Mouse (Mus musculus) neural tube, embryonic 12.5 days (tissue): Measurements from ENCODE around the gene Tmprss12. TPM values are rescaled to one million over a fixed set of nuclear protein-coding genes. Genes with fewer than 3 reads are reported as not detected.
"Not testable (repeated sequence)": the region's sequence is repeated elsewhere in the genome, so short reads cannot be mapped to it uniquely, and the experiment has no call there.

Experiments used
- ATAC-seq: fragments of 200-750 bp; cut with Nextera tagmentation; 2 replicates; pipeline ENCODE4 v1.8.0; 2017; ENCODE audit warnings: low read depth, mild to moderate bottlenecking, moderate TSS enrichment, moderate library complexity; ENCODE audit not compliant: low FRiP score
- H3K27ac ChIP-seq: fragments of 300-500 bp; sonication (generic); 2 replicates; pipeline ENCODE4 v1.5.1; 2016
- H3K27me3 ChIP-seq: fragments of 300-500 bp; sonication (generic); replicated peaks from 2 replicates; pipeline ENCODE4 v1.6.1; 2016; ENCODE audit warnings: mild to moderate bottlenecking
- H3K36me3 ChIP-seq: fragments of 300-500 bp; sonication (generic); 2 replicates; pipeline ENCODE4 v1.6.1; 2016; ENCODE audit warnings: mild to moderate bottlenecking
- H3K4me1 ChIP-seq: fragments of 300-500 bp; sonication (generic); 2 replicates; pipeline ENCODE4 v1.6.1; 2016
- H3K4me2 ChIP-seq: fragments of 300-500 bp; sonication (generic); replicated peaks from 2 replicates; pipeline ENCODE4 v1.6.1; 2016; ENCODE audit warnings: mild to moderate bottlenecking
- H3K4me3 ChIP-seq: fragments of 300-500 bp; sonication (generic); 2 replicates; pipeline ENCODE4 v1.5.1; 2016
- H3K9ac ChIP-seq: fragments of 300-500 bp; sonication (generic); 2 replicates; pipeline ENCODE4 v1.6.1; 2016; ENCODE audit warnings: mild to moderate bottlenecking
- H3K9me3 ChIP-seq: fragments of 300-500 bp; sonication (generic); 2 replicates; pipeline ENCODE4 v1.6.1; 2016; ENCODE audit warnings: mild to moderate bottlenecking
- WGBS: fragments of 180-500 bp; shearing (Covaris S2); methylation state at CpG from one replicate; pipeline ENCODE4 v1.1.7; 2016; 5-methylcytosine and 5-hydroxymethylcytosine counted together
- polyA plus RNA-seq: library from polyadenylated mRNA; unstranded; fragments of >200 nt; fragmentation: Nextera tagmentation; extraction: Ambion mirVana; gene quantifications from 2 replicates; pipeline ENCODE4 v1.2.1, GENCODE M21; 2016

The Tmprss12 gene
- polyA plus RNA-seq, 1 experiment from 2014 or later: not detected

DNA sequence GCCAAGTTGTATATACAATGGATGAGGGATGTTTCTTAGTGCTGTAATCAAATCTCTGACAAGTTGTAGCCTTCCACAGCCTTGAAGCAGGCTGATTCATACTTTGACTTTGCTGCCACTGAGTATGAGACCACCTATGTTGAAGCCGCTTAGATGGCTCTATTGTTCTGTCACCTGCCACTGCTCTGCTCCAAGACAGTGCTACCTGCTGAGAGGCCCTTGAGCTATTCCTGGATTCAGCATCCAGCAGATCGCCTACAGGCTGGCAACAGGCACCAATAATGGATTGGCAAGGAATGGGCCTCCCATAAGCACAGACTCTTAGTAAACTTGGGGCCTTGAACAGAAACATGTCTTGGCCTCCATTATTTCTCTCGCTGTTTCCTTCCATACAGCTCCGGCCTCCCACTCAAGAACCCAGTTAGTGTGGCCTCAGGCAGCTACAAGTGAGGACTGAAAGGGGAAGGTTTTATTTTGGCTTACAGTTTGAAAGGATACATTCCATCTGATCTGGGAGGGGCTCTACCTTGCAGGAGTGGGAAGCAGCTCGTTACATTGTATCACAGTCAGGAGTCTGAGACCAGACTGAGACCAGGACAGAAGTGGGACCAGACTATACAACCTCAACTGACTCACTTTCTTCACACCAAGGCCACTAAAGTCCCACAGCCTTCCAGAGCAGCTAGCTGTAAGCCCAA, 34.0 kb downstream of the Tmprss12 start:
- H3K27ac ChIP-seq: no peak overlapping the region
- no peak overlapping the region for H3K9ac ChIP-seq
- ATAC-seq: no peak
- H3K36me3 ChIP-seq: no peaks in the 10 kb centered on the region; the same call in 1 of the 2 replicates
- H3K4me2 ChIP-seq: no peak overlapping the region
- H3K4me3 ChIP-seq: no peak overlapping the region
- 89% methylated on average over 5 of the region's 5 CpGs for WGBS
- no peaks in the 10 kb centered on the region for H3K9me3 ChIP-seq
- no peaks in the 10 kb centered on the region for H3K4me1 ChIP-seq
- H3K27me3 ChIP-seq: no peaks in the 10 kb centered on the region

DNA sequence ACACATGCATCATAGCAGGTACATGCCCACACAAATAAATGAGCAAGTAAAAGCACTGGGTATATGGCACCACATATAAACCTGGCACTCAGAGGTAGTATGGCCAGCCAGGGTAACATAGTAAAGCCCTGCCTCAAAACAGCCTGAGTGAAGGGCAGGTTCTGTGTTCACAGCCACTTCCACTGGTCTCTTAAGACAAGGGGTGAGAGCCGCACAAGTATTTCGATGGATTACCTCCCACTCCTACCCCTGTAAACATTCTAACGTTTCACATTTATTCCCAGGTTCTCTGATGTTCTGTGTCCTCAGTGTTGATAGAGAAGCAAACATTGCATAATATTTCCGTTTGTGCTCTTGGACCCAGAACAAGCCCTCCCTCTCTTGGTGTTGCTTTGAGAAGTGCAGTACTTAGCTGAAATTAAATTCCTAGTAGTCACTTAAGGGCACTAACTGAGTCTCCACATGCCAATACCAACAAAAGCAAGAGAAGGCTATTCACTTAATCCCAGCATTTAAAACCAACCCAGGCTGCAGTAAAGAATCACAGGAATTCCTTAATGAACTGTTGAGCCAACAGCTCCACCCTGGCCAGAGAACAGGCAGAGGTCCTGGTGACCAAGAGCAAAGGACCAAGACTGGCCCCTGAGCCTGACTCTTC, 37.5 kb downstream of the Tmprss12 start:
- ATAC-seq, H3K4me1 ChIP-seq, H3K36me3 ChIP-seq, H3K9me3 ChIP-seq, H3K27me3 ChIP-seq, H3K4me3 ChIP-seq, H3K9ac ChIP-seq, H3K27ac ChIP-seq, H3K4me2 ChIP-seq: not testable (repeated sequence)
- 90% methylated on average over 4 of the region's 4 CpGs for WGBS

DNA sequence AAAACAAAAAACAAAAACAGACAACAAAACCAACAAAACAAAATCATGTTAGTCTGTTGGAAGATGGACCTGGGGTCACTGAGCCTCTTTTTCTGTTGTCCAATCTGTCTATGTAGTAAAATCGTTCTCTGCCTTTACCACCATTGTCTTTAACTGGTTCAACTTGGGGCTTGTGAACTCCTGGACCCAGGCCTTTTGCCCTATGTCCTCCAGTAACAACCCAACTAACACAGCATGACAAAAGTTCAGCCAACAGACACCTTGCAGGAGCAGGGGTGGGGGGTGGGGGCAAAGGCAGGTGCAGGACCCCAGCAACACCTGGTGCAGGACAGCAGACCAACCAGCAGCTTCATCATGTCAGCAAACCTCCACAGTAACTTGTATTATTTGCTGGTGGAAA, 39.2 kb downstream of the Tmprss12 start:
- Histone ChIP-seq H3K9ac (no peak overlapping the region), H3K4me2 (no peak overlapping the region), H3K27ac (no peak overlapping the region), H3K36me3 (no peaks in the 10 kb centered on the region), H3K4me3 (no peak overlapping the region), H3K9me3 (no peaks in the 10 kb centered on the region), H3K27me3 (no peaks in the 10 kb centered on the region), H3K4me1 (no peaks in the 10 kb centered on the region)
- 68% methylated on average over 1 of the region's 1 CpGs for WGBS
- no peak for ATAC-seq

DNA sequence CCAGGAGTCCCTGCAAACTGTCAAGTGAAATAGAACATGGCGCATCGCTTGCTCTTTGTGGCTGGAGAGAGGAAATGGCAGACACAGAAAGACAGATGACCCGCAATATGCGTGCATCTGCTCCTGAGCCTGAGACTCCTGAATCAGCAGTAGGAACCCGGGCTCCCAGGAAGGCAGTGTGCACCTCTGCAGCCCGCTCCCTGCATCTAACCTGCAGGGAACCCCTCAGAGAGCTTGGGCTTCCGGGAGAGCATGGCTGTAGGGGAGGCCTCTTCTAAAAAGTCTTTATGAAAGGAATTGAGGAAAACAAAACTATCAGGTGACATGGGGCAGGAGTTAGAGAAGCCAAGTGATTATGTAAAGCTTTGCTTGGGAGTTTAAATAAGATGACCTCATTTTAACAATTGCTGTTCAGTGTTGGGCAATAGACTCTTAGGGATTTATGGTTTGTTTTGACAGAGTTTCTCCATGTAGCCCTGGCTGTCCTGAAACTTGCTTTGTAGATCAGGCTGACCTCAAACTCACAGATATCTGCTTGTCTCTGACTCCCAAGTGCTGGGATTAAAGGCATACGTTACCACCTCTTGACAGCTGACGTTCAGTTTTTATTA, 39.8 kb downstream of the Tmprss12 start:
- H3K4me3 ChIP-seq: no peak overlapping the region
- H3K36me3 ChIP-seq: no peaks in the 10 kb centered on the region
- no peak overlapping the region for H3K4me2 ChIP-seq
- H3K27ac ChIP-seq: no peak overlapping the region
- H3K27me3 ChIP-seq: no peaks in the 10 kb centered on the region
- no peaks in the 10 kb centered on the region for H3K9me3 ChIP-seq
- WGBS: 77% methylated on average over 9 of the region's 9 CpGs
- H3K9ac ChIP-seq: no peak overlapping the region
- no peaks in the 10 kb centered on the region for H3K4me1 ChIP-seq
- ATAC-seq: no peak

DNA sequence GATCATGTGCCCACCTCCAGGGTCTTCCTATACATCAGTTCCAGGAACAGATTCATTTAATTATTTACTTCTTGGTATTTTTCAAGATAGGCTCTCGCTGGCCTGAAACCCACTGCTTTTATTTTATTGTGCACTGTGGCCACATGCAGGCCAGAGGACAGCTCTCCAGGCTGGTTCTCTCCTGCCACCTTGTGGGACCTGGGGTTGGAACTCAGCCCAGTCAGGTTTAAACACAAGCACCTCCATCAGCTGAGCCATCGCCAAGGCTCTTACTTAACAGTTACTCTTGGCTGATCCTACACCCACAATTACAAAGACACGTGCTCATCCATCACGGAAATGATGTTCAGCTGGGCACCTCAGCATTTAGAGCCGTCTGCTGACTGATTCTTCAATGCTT, 40.5 kb downstream of the Tmprss12 start:
- WGBS: 52% methylated on average over 5 of the region's 5 CpGs
- no peak for ATAC-seq
- Histone ChIP-seq H3K4me1 (no peaks in the 10 kb centered on the region), H3K27me3 (no peaks in the 10 kb centered on the region), H3K27ac (no peak overlapping the region), H3K9ac (no peak overlapping the region), H3K36me3 (no peaks in the 10 kb centered on the region), H3K9me3 (no peaks in the 10 kb centered on the region), H3K4me3 (no peak overlapping the region), H3K4me2 (no peak overlapping the region)

DNA sequence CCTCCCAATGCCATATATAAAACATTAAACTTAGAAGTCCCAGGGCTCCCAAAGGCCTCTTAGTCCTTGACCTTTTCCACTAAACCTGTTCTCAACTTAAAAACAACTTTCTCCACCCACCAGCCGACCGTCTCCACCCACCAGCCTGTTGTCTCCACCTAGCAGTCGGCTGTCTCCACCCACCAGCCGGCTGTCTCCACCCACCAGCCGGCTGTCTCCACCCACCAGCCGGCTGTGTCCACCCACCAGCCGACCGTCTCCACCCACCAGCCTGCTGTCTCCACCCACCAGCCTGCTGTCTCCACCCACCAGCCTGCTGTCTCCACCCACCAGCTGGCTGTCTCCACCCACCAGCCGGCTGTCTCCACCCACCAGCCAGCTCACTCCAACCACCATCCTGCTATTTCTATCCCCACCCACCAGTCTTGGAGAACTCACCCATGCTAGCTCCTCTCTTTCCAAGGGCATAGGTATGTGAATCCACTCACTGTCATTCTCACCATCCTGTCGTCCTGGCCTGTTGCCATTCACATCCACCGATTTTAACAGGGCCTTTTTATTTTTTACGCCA, 43.5 kb downstream of the Tmprss12 start:
- H3K4me2 ChIP-seq: no peak overlapping the region
- H3K4me3 ChIP-seq: no peak overlapping the region
- no peaks in the 10 kb centered on the region for H3K27me3 ChIP-seq
- no peak overlapping the region for H3K9ac ChIP-seq
- no peaks in the 10 kb centered on the region for H3K4me1 ChIP-seq
- H3K27ac ChIP-seq: no peak overlapping the region
- ATAC-seq: no peak
- no peaks in the 10 kb centered on the region for H3K36me3 ChIP-seq
- WGBS: 72% methylated on average over 12 of the region's 12 CpGs
- no peaks in the 10 kb centered on the region for H3K9me3 ChIP-seq

DNA sequence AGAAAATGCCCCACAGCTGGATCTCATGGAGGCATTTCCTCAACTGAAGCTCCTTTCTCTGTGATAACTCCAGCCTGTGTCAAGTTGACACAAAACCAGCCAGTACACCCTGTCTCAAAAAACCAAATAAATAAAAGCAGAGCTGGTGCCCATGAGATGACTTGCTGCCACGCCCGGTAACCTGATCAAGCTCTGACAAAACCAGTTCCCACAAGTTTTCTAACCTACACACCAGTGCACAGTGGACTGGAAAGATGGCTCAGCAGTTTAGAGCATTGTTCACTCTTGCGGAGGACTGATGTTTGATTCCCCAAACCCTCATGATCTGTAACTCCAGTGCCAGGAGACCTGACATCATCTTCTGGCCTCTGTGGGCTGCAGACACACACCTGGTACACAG, 44.6 kb downstream of the Tmprss12 start:
- no peak overlapping the region for H3K4me2 ChIP-seq
- no peak overlapping the region for H3K9ac ChIP-seq
- no peak overlapping the region for H3K27ac ChIP-seq
- H3K9me3 ChIP-seq: no peaks in the 10 kb centered on the region
- H3K4me3 ChIP-seq: no peak overlapping the region
- H3K4me1 ChIP-seq: no peaks in the 10 kb centered on the region
- no peaks in the 10 kb centered on the region for H3K36me3 ChIP-seq
- 95% methylated on average over 3 of the region's 3 CpGs for WGBS
- no peak for ATAC-seq
- H3K27me3 ChIP-seq: no peaks in the 10 kb centered on the region

DNA sequence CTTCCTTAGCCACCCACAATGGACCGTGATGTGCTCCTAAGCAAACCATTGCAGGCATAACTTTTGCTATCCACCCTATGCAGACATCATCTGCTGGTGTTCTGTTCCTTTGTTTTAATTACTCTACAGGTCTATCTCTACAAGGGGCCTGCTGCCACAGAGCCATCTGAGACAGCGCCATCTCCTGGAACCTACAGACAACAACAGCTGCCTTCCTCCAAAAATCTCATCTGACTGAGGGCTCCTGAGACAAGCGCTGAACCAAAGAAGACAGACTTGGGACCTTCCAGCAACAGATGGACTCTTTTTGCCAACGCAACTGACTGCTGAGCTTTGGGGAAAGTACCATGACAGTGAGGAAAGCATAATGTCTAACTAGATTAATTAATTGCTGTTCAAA, 47.5 kb downstream of the Tmprss12 start:
- not testable (repeated sequence) for H3K4me3 ChIP-seq, H3K27ac ChIP-seq, H3K9me3 ChIP-seq, ATAC-seq, H3K36me3 ChIP-seq, H3K9ac ChIP-seq, H3K4me2 ChIP-seq, H3K4me1 ChIP-seq, H3K27me3 ChIP-seq
- 70% methylated on average over 4 of the region's 4 CpGs for WGBS

DNA sequence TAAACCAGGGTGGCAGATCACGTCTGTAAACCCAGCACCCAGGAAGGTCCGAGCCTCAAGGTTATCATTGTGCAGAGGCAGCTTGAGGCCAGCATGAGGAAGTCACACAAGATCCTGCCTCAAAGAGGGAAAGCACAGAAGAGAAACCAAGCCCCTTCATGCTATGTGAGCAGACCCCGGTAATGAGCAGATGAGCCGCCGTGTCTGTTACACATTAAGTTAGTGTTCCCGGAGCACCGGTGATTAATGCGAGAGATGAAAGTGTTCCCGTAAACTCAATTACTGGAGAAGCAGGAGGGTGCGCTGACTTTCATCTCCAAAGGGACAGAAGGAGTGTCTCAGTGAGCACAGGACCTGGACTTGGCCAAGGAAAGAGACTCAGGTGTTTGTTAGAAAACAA, 48.7 kb downstream of the Tmprss12 start:
- H3K27me3 ChIP-seq, H3K4me2 ChIP-seq, ATAC-seq, H3K4me3 ChIP-seq, H3K9ac ChIP-seq, H3K9me3 ChIP-seq, H3K36me3 ChIP-seq, H3K27ac ChIP-seq, H3K4me1 ChIP-seq: not testable (repeated sequence)
- 43% methylated on average over 10 of the region's 10 CpGs for WGBS

DNA sequence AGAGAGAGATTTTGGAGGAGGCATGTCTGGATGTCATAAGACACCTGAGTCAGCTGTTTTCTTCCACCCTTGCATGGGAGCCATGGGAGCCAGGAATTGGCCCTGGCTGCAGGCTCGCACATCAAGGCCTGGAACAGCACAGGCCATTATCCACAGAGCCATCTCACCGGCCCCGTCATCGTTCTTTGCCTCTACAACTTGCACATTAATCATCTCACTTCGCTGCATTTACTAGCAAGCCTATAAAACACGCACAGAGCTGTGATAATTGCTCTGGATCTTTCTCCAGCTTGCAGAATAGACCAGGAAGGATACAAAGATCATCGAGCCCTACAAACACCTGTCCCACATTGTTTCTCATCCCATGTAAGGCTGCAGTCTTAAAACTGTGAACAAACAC, 50.1 kb downstream of the Tmprss12 start:
- no peak for ATAC-seq

DNA sequence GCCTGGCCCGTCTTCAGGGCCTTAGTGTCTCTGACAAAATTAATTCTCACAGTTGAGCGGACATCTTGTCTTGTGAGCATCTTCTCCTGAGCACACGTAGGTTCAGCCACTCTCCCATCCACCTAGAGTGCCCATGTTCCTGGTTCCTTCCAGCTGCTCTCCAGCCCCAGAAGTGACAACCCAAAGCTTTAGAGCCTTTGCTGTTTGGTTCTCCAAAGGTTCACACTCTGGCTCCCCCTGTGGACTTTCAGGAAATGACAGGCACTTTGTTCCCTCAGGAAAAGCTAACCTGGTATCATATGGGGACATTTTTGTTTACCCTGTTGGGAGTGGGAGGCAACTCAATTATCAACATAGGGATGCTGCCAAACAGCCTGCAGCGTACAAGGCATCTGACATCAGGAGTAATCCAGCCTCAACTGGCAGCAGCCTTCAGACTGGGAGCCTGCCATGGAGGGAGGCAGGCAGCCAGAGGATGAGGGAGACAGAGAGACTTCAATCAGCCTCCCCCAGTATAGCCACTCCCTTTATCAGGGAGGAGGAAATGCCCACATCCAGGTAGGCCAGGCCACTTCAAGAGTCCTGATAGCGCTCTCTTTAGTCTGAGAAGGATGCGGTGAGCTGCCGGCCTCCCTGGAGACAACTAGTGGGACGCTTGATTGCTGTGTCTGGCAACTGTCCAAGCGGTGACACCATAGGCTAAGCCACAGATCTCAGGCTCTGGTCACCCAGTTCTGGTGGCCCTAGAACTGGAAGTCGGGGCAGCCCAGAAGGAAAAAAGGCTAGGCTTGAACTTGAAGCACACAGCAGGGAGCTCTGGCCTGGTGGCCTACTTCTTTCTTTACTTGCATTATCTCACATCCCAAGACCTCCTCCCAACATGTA, 51.7 kb downstream of the Tmprss12 start:
- H3K9me3 ChIP-seq, H3K36me3 ChIP-seq, H3K4me2 ChIP-seq, H3K27ac ChIP-seq, H3K9ac ChIP-seq, H3K4me3 ChIP-seq, H3K4me1 ChIP-seq, H3K27me3 ChIP-seq: not testable (repeated sequence)
- WGBS: 51% methylated on average over 3 of the region's 10 CpGs
- peak; percentile 25; the same call in 1 of the 2 replicates for ATAC-seq

More for the DNA sequence above, 50.1 kb downstream of the Tmprss12 start:
- H3K9ac ChIP-seq: no peak overlapping the region
- H3K27ac ChIP-seq: no peak overlapping the region
- H3K27me3 ChIP-seq: no peaks in the 10 kb centered on the region
- H3K4me2 ChIP-seq: no peak overlapping the region
- 56% methylated on average over 7 of the region's 7 CpGs for WGBS
- H3K4me1 ChIP-seq: no peaks in the 10 kb centered on the region
- no peaks in the 10 kb centered on the region for H3K9me3 ChIP-seq
- no peaks in the 10 kb centered on the region for H3K36me3 ChIP-seq
- no peak overlapping the region for H3K4me3 ChIP-seq

DNA sequence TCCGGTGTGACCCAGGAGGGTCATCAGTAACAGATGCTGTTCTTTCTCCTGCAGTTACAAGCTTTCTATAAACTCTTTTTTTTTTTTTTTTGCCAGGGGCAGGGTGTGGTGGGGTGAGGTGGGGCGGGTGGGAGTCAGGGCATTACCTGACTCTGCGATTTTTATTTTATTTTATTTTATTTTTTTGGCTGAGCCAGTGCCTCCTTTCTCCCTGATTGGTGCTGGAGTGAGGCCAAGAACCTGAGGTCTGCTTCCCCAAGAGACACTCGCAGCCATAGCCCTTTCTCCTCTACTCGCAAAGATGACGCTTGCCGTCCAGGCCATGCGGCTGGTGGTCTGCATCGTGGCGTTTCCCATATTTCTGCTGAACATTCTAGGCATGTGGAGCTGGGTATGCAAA, 54.0 kb downstream of the Tmprss12 start, which contains the start of gene Mettl7a3:
TSS of gene Mettl7a3 (plus strand) at position 301 of the 400 bp plus-strand sequence.
- Histone ChIP-seq H3K4me1 (no peaks in the 10 kb centered on the region), H3K9me3 (no peaks in the 10 kb centered on the region), H3K4me2 (no peak within 1 kb of the TSS), H3K27me3 (no peaks in the 10 kb centered on the region), H3K4me3 (no peak within 1 kb of the TSS), H3K36me3 (no peaks in the 10 kb centered on the region), H3K27ac (no peak within 1 kb of the TSS), H3K9ac (no peak within 1 kb of the TSS)
- WGBS: 79% methylated on average over 10 of the region's 10 CpGs
- ATAC-seq: no peak
